Mouse (Mus musculus) MEL (cell line): ENCODE results near the gene Tcl1.

Source experiments
- CTCF ChIP-seq, 3 experiments: IDR thresholded peaks in 2 of 3; conservative IDR thresholded peaks in 1 of 3; 2 replicates each; pipeline ENCODE4 v1.5.1; 2011 to 2012; ENCODE audit warnings: low read length in 3 of 3, low read depth in 2 of 3, mild to moderate bottlenecking in 2 of 3, improper control_type of control experiment in 1 of 3, inconsistent platforms in 1 of 3, mixed read lengths in 1 of 3, moderate library complexity in 1 of 3; ENCODE audit not compliant: control insufficient read depth in 1 of 3, insufficient read depth in 1 of 3, poor library complexity in 1 of 3, severe bottlenecking in 1 of 3
- EP300 ChIP-seq, 2 experiments: IDR thresholded peaks; 2 replicates each; pipeline ENCODE4 v1.6.1; 2011; ENCODE audit warnings: improper control_type of control experiment in 2 of 2, low read length in 2 of 2, low read depth in 1 of 2, mild to moderate bottlenecking in 1 of 2
- HCFC1 ChIP-seq: IDR thresholded peaks from 2 replicates; pipeline ENCODE4 v1.6.1; 2012; ENCODE audit warnings: low read depth, mild to moderate bottlenecking, inconsistent platforms, low read length, improper control_type of control experiment, moderate library complexity
- KAT2A ChIP-seq: conservative IDR thresholded peaks from 2 replicates; pipeline ENCODE4 v1.6.1; 2012; ENCODE audit warnings: low read depth, low read length, improper control_type of control experiment, inconsistent platforms
- NRF1 ChIP-seq: IDR thresholded peaks from 2 replicates; pipeline ENCODE4 v1.6.1; 2014; ENCODE audit warnings: low read depth, mild to moderate bottlenecking, inconsistent platforms, low read length, improper control_type of control experiment, moderate library complexity; ENCODE audit not compliant: poor library complexity, insufficient read depth, severe bottlenecking
- POLR2A ChIP-seq, 2 experiments: IDR thresholded peaks; 2 replicates each; pipeline ENCODE4 v1.6.1; 2011 to 2012; ENCODE audit warnings: low read length in 2 of 2, mild to moderate bottlenecking in 2 of 2, control low read depth in 1 of 2, improper control_type of control experiment in 1 of 2, low read depth in 1 of 2, moderate library complexity in 1 of 2; ENCODE audit not compliant: control insufficient read depth in 1 of 2, insufficient read depth in 1 of 2, poor library complexity in 1 of 2
- TAL1 ChIP-seq: IDR thresholded peaks from 2 replicates; pipeline ENCODE4 v1.6.1; 2012; ENCODE audit warnings: mild to moderate bottlenecking, inconsistent platforms, low read length, moderate library complexity, mixed read lengths
- TCF12 ChIP-seq: IDR thresholded peaks from 2 replicates; pipeline ENCODE4 v1.6.1; 2014; ENCODE audit warnings: low read depth, mild to moderate bottlenecking, inconsistent platforms, low read length, improper control_type of control experiment, moderate library complexity

- TF ChIP-seq KAT2A (no peak), TAL1 (no peak), POLR2A (IDR thresholded peaks at IDR 0.05; ENCODE audit: control insufficient read depth in 1 of 2, insufficient read depth in 1 of 2, low read depth in 1 of 2, low read length in 2 of 2, poor library complexity in 1 of 2) (no peak), TCF12 (no peak), HCFC1 (no peak), NRF1 (no peak), CTCF (IDR thresholded peaks at IDR 0.05 in 2 of 3, conservative IDR thresholded peaks at IDR 0.05 in 1 of 3; ENCODE audit: control insufficient read depth in 1 of 3, insufficient read depth in 1 of 3, low read depth in 2 of 3, low read length in 3 of 3, poor library complexity in 1 of 3, severe bottlenecking in 1 of 3) (no peak), EP300 (IDR thresholded peaks at IDR 0.05; ENCODE audit: low read depth in 1 of 2, low read length in 2 of 2) (no peak)
Observed at GRCm38 (mm10) chr12:105217101-105217760, 5.4 kb downstream of the Tcl1 start.
